Mouse (Mus musculus) CD4-positive, CD25-positive, alpha-beta regulatory T cell, adult 2 months (primary cell): ENCODE measurements around the gene Gpd1l.

Experiments used
- DNase-seq: peaks from one replicate; pipeline ENCODE4 v3.0.0-alpha.2; 2012; ENCODE audit warnings: low read depth, low spot score

Gpd1l gene

DNA sequence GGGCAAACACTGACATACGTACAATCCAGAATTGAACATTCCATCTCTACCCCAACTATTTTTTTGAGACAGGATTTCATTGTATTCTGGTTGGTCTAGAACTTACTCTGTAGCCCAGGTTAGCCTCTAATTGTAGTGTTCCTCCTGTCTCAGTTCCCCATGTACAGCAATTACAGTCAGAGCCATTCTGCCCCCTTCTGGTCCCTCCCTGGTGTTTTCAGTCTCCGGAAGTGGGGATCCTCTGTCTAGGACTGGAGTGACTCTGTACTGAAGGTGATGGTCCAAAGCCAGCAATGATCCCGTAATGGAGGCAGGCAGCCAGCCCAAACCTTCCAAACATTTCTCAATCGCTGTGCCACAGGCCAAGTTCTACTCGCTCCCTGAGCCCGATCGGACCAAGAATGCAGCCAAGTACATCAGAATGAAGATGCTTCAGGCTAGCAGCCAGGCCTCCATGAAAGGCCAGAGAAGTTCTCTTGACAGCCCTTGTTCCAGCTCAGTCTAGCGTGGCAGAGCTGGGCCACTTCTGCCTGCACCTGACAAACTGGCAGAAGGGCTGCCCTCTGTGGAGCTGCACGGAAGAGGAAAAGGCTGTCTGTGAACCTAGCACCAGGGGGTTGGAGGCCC lies 3.2 kb downstream of the Gpd1l start:
- DNase-seq = no peak

GRCm38 (mm10) chr9:114925571-114925970 lies 8.2 kb downstream of the Gpd1l start:
- DNase-seq = no peak

DNA sequence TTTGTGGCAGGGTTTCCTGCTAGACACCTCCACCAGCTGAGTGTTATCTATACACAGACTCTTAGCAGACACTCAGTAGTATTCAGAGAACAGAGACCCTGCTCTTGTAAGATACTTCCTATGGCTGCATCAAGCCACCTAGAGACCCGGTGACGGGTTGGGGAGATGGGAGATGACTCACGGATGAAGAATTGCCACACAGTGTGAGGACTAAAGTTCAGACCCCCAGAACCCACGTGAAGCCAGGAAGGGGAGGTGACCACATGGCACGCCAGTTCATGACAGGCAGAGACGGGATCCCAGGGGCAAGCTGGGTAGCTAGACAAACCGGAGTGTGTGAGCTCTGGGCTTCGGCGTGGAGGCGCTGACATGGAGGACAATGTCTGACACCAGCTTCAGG lies 8.7 kb downstream of the Gpd1l start:
- no peak for DNase-seq

GRCm38 (mm10) chr9:114924511-114924910 lies 9.3 kb downstream of the Gpd1l start:
- no peak for DNase-seq

- no peak for DNase-seq
Observed at GRCm38 (mm10) chr9:114922209-114922608, 11.6 kb downstream of the Gpd1l start.

DNA sequence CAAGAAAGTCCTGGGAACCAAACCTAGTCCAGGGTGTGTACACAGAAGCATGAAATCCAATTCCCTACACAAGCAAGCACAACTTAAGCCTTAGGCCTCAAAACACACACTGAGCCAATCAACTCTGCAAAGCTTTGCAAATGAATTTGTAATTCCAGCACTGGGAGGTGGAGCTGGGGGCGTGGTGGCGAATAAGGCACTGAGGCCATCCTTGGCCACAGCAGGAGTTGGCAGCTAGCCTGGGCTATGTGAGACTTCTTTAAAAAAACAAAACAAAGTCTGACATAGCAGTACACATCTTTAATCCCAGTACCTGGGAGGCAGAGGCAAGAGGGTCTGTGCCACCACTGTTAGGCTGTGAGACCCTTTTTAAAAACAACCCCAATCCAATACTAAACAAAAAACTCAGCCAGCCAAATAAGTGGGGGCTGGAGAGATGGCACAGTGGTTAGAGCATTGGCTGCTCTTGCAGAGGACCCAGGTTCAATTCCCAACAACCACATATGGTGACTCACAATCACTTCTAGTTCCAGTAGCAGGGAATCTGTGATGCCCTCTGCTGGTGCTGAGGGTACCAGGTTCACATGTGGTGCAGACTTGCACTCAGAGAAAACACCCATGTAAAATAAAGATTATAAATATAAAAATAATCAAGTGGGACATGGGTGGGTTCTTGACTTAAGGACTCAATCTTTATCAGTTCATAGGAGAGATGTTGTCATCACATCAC lies 12.3 kb downstream of the Gpd1l start:
- DNase-seq = no peak

DNA sequence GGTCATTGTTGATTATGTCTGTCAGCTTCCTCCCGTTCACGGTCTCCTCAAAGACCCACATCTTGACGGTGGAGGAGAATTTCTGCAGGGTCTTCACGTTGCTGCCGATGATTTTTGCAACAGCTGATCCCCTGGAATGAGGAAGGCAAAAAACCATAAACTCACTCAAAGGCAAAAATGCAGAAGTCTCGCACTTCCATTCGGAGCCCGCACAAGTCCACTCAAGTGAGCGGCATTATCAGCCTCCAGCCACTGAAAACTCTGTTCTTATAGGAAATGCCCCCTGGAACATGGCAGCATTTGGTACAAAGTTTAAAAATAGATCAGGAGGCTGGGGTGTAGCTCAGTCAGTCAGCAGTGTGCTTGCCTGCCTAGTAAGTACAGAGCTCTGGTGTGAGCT lies 13.2 kb downstream of the Gpd1l start:
- DNase-seq = no peak

GRCm38 (mm10) chr9:114912680-114913649 lies 20.8 kb downstream of the Gpd1l start:
- DNase-seq = peak; percentile 72

GRCm38 (mm10) chr9:114907509-114907908 lies 26.3 kb downstream of the Gpd1l start:
- no peak for DNase-seq

DNA sequence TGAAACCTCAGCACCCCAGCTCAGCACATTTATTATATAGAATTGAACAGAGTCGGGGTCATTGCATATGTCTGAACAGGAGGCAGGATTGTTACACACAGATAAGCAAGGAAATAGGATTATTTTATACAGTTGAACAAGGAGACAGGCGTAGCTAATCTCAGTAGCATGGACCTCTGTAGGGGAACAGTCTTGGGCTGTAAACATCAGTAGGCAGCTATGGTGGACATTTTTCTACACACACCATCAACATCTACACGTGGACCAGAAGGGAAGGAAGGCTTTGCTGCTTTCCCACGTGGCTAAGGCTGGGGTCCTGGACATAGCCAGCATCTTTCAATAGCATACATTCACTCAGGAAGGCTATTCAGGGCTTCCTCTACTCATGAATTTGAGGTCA lies 37.9 kb downstream of the Gpd1l start:
- DNase-seq = no peak

- no peak for DNase-seq
Observed at GRCm38 (mm10) chr9:114892974-114893373, 40.8 kb downstream of the Gpd1l start.

DNA sequence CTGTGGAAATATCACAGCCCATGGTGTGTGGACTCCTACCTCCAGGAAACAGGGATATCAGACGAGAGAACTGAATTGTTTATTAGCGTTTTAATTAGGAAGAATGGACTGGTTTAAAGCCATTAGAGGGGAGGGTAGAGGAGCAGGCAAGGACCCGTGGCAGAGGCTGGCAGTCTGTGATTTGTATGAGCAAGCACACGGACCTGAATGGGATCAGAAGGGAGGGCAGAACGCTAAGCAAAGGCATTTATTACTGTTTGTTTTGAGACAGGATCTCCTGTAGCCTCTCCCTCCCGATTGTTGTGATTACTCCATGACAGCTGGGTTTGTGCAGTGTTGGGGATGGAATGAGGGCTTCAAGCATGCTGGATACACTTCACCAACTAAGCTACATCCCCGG lies 43.4 kb downstream of the Gpd1l start:
- no peak for DNase-seq

DNA sequence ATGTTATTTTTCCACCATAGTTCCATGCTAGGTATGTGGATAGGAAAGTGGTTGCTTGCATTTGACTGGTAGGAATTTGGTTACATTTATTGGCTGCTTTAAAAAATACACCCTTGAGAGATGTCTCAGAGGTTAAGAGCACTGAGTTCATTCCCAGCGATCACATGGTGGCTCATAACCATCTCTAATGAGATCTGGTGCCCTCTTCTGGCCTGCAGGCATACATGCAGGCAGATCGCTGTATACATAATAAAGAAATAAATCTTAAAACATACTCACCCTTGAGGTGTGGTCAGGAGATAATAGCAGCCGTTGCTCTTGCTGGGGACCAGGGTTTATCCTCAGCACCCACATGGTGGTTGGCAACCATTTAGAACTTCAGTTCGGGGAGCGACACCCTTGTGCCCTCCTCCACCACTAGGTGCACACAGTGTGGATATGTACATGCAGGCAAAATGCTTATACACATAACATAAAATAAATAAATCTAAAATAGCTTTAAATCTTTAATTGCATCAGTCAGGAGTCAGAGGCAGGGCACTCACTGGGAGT lies 44.9 kb downstream of the Gpd1l start:
- no peak for DNase-seq

- DNase-seq = peak; percentile 49
Observed at GRCm38 (mm10) chr9:114887699-114888098, 46.1 kb downstream of the Gpd1l start.

GRCm38 (mm10) chr9:114885991-114886662 lies 47.7 kb downstream of the Gpd1l start:
- DNase-seq = no peak

DNA sequence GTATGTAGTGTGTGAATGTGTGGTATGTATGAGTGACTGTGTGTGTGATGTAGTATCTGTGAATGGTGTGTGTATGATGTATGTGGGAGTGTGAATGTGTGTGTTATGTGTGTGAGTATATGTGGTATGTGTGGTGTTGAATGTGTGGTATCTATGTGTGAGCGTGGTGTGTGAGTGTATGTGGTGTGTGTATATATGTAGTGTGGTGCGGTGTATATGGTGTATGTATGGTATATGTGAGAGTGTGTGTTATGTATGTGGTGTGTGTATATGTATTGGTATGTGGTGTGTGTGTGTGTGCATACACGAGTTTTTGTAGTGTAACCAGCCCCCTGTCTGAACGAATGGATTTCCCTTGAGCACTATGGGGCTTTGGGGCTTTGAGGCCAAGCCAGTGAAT lies 48.2 kb downstream of the Gpd1l start:
- DNase-seq = no peak

DNA sequence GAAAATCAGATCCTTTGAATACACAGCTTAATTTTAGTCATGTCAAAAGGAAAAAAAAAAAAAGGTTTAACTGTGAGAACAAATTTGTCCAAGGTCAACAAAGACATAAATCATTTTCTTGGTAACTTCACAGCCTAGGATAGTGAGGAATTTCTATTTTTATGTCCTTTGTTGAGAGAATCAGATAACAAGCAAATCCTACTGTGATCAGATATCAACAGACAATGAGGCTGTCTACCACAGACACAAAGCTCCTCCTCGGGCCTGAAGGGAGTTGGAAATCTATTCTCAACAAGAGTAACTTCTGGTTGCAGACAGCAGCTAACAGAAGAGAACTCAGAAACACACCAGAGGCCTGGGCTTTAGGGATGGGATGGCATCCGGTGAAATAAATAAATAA lies 51.8 kb downstream of the Gpd1l start:
- DNase-seq = no peak

GRCm38 (mm10) chr9:114855327-114855726 lies 78.5 kb downstream of the Gpd1l start:
- DNase-seq = no peak

DNA sequence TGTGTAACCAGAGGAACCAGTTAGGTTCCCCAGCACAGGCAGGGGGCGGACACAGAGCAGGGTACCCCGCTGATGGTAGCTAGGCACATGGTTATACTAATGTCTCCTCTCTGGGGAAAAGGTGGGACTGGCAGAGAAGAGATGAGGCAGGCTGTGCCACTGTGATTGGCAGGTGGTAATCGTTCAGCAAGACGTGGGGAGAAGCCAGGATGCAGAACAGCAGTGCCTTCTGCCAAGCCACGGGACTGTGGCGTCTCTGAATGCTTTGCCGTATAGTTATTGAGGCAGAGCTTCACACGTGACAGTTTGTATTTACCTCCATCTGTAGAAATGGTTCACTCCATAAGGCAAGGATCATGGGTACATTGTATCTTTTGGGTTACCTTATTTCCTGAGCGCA lies 79.1 kb downstream of the Gpd1l start:
- no peak for DNase-seq

GRCm38 (mm10) chr9:114853336-114853735 lies 80.5 kb downstream of the Gpd1l start:
- DNase-seq = no peak

- no peak for DNase-seq
Observed at GRCm38 (mm10) chr9:114851419-114852190, 82.2 kb downstream of the Gpd1l start.
